Mouse (Mus musculus) retina, postnatal 7 days (tissue): Measurements from ENCODE around the gene Cdk5r1.
"Not testable (repeated sequence)": the region's sequence is repeated elsewhere in the genome, so short reads cannot be mapped to it uniquely, and the experiment has no call there.

Experiments used
- DNase-seq: peaks from one replicate; pipeline ENCODE4 v3.0.0-alpha.2; 2012; ENCODE audit warnings: low read depth, low spot score

Cdk5r1 gene

GRCm38 (mm10) chr11:80476222-80477189 is at the start of gene Cdk5r1:
Gene Cdk5r1, plus strand, starts transcription at chr11:80477023.
- peak; percentile 98 for DNase-seq

DNA sequence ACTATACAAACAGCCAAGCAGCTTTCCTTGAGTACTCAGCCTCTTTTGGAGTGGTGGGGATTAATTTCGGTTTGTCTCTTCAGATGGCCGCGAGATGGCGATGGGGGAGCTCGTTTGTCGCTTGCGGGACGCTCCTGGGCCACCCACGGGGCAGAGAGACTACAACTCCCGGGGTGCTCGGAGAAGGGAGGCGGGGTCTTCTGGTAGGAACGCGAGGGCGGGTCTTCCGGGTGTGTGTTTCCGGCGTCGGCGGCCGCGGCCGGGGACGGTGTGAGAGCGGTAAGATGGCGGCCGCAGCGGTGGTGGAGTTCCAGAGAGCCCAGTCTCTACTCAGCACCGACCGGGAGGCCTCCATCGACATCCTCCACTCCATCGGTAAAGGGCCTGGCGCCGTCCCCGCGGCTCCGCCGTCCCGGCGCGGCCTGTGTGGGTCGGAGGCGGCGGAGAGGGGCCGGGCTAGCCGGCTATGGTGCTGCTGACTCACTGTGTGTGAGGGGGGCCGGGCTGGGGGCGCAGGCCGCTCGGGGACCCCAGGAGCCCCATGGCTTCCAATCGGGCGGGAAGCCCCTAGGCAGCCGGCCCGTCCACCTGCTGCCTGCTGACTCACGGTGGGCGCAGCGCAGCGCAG is 48.3 kb upstream of the Cdk5r1 start, which contains the start of gene Psmd11:
Psmd11 (plus strand) TSS at position 235 of the 628 bp plus-strand sequence.
- peak; percentile 89 for DNase-seq

- DNase-seq, result no peak
Observed at GRCm38 (mm10) chr11:80429009-80429475, 47.8 kb upstream of the Cdk5r1 start.

DNA sequence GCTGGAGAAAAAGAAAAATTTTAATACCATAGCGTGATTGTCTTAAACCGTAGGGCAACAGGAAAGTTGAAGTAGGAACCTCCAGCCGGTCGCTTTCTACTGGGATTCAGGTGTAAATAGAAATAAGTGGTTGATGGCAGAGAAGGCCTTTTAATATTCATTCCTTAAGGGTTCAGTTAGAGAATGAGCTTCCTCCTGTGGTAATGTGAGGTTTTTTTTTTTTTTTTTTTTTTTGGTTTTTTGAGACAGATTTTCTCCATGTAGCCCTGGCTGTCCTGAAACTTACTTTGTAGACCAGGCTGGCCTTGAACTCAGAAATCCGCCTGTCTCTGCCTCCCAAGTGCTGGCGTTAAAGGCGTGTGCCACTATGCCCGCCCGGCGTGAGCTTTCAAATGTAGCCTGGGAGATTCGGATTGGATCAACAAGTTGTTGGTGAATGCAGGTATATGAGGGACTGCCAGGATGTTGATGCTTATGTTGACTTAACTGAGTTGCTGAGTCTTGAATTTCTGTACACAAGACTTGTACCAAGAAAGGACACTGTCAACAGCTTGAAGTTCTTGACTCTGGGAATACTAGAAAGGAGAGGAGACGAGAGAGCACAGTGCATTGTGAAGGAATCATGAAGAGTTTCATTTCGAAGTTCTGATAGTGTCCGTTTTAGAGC is 47.2 kb upstream of the Cdk5r1 start:
- no peak for DNase-seq

DNA sequence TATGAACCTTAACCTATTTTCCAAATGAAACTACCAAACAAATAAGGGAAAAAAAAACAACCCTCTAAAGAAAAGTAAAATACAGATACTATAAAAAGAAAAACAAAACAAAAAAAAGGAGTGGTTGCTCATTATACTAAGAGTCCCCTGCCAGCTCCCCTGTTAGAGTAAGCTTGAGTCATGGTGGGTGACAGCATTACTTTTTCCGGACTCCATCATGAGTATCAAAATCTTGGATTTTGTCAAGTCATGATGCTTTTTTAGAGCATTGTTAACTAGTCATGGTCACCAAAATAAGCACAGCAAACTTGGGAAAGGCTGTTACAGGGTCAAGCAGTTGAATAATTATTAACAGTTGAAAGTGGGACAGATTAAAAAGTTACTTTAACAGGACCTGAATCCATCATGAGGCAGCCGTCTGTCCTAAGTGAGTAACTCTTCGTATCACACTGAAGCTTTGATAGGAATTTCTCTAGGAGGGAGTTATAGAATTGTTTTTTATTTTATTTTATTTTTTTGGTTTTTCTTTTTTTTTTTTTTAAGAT is 46.4 kb upstream of the Cdk5r1 start:
- no peak for DNase-seq

GRCm38 (mm10) chr11:80446916-80447315 is 29.9 kb upstream of the Cdk5r1 start:
- DNase-seq, result no peak

GRCm38 (mm10) chr11:80449859-80450258 is 27.0 kb upstream of the Cdk5r1 start:
- DNase-seq, result no peak

- no peak for DNase-seq
Observed at GRCm38 (mm10) chr11:80452242-80452641, 24.6 kb upstream of the Cdk5r1 start.

DNA sequence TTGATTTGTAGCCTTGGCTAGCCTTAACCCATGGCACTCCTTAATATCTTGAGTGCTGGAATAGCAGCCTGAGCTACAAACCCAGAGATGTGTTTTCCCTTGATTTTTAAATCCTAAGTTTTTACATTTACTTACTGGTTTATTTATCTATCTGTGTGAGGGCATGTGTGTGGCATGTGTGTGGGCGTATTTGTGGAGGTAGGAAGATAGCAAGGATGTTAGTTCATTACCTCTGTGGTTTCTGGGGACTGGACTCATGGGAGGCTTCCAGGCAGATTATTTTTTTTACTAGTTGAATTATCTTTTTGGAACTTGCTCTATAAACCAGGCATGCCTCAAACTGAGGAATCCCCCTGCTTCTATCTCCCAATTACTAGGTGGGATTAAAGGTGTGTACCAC is 23.6 kb upstream of the Cdk5r1 start:
- DNase-seq, result no peak

DNA sequence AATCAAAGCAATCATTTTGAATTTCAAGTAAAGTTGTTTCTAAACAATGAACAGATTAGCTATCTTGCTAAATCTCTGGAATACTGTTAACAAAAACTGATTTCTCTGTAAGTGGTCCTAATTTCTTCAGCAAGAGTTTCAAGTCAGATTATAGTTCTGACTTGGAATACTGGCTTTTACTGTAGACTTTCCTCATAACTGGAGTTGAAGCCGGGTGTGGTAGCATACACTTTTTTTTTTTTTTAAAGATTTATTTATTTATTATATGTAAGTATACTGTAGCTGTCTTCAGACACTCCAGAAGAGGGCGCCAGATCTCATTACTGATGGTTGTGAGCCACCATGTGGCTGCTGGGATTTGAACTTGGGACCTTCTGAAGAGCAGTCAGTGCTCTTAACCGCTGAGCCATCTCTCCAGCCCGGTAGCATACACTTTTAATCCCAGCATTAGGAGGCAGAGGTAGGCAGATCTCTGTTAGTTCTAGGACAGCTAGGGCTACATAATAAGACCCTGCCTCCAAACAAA is 13.2 kb upstream of the Cdk5r1 start:
- DNase-seq, result not testable (repeated sequence)

GRCm38 (mm10) chr11:80471836-80472605 is 4.8 kb upstream of the Cdk5r1 start:
- no peak for DNase-seq

DNA sequence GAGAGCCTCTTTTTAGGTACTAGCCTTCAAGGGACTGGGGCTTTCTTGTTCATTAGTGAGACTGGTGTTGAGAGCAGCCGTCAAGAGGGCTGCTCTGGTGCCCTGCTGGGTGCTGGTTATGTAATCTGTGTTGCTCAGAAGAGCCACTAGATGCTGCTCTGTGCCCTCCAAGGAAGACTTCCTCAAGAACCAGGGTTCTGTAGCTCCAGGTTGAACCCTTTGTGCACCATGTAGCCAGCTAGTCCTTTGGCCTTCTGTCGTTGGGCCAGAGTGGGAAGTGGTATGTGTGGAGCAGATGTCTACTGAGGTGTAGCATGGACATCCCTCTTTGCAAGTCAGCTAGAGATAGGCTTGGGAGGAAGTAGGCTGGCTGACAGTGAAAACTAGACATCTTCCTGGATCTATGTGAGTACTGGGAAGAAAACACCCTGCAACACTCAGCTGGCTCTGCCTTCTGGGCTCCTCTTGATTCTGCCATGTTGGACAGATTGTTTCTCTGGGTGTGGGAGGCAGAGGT is 2.6 kb upstream of the Cdk5r1 start:
- DNase-seq, result no peak

GRCm38 (mm10) chr11:80474846-80475245 is 2.0 kb upstream of the Cdk5r1 start:
- DNase-seq, result no peak

DNA sequence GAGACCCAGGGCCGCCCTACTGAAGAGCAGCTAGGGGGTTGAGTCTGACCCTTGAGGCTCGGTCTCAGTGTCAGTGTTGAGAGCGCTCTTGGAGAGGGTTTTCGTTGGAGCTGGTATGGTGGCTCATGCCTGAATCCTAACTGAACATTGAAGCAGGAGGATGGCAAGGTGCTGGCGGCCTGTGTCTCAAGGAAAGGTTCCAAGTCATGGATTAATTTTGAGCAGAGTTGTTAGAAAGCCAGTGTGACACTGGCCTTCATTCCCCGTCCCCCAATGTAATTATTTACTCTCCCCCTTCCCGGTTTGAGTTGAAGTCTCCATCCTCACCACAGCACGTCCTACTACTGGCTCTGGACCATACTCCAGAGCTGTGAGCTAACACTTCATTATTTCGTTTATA is 1.3 kb upstream of the Cdk5r1 start:
- no peak for DNase-seq

GRCm38 (mm10) chr11:80477341-80478199 is 747 bp downstream of the Cdk5r1 start:
- DNase-seq, result peak; percentile 46

DNA sequence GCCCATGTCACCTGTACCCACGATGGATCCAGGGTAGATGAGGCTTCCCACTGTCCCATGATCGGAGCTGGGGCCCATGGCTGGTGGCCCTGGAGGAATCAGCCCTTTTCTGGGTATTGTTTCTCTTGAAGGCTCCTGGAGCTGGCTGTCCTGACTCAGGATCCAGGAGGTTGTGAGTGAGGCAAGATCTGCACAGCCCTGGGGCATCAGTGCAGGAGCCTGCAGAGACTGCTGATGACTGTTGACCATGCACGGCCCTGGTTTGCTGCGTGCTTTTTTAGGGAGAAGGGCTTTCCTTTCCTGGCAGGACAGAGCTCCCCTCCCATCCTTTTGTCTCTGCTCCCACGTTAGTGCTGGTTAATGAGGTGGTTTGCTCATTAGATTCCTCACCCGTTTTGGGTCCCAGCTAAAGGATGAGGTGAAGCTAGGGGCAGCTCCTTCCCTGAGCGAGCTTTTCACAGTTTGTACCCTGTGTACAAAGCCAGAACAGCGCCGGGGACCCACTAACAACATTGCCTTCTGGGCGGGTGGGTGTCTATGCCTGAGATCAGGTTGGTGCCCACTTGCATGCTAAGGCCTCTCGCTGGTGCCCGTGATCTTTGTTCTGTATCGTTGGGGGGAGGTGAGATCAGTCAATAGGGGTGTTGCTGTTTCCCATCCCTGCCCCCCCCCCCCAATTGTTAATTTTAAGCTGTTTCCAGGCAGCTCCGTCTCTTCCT is 2.0 kb downstream of the Cdk5r1 start:
- no peak for DNase-seq

DNA sequence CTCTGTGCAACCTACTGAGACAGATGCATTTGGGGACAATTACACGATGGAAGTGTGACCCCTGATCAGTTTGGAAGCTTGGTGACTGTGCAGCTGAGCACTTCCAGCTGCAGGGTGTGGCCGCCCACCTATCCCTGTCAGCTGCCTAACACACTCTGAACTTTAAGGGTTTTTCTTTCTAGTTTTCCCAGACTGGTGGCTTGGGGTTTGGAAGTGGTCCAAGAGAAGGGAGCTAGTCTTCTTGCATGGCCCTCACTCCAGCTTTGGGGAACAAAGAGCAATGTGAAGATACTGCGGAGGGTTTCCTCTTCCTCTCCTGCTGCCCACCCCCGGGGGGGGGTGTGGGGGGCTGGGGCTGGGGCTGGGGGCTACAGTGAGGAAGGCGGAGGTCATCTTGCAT is 2.6 kb downstream of the Cdk5r1 start:
- no peak for DNase-seq

GRCm38 (mm10) chr11:80479906-80480866 is 3.4 kb downstream of the Cdk5r1 start:
- DNase-seq, result no peak
